Mouse (Mus musculus) bone marrow macrophage, adult 2 months (primary cell): Measurements from ENCODE around the gene Slc6a4. TPM values are rescaled to one million over a fixed set of nuclear protein-coding genes. Genes with fewer than 3 reads are reported as not detected.
A peak's percentile ranks its signal among the peaks of the same experiment; 100 is the strongest.

Source experiments
- H3K27ac ChIP-seq: 2 replicates; pipeline ENCODE4 v1.5.1; 2012; ENCODE audit warnings: low read depth, low read length; ENCODE audit not compliant: insufficient read depth
- H3K4me1 ChIP-seq: 2 replicates; pipeline ENCODE4 v1.6.1; 2012; ENCODE audit warnings: low read length; ENCODE audit not compliant: control insufficient read depth, insufficient read depth
- H3K4me3 ChIP-seq: 2 replicates; pipeline ENCODE4 v1.5.1; 2012; ENCODE audit warnings: mild to moderate bottlenecking, low read length, moderate library complexity; ENCODE audit not compliant: insufficient read depth
- CTCF ChIP-seq: IDR thresholded peaks from 2 replicates; pipeline ENCODE4 v1.5.1; 2012; ENCODE audit warnings: low read depth, mild to moderate bottlenecking, low read length, moderate library complexity
- POLR2A ChIP-seq: IDR thresholded peaks from 2 replicates; pipeline ENCODE4 v1.6.1; 2012; ENCODE audit warnings: mild to moderate bottlenecking, low read depth, low read length, borderline replicate concordance
- polyA plus RNA-seq: library from polyadenylated mRNA; stranded (reverse); fragments of >200 nt; gene quantifications from 2 replicates; pipeline ENCODE4 v1.2.4, GENCODE M21; 2012; ENCODE audit not compliant: missing spikeins, insufficient read depth, insufficient read length

Slc6a4 gene
- polyA plus RNA-seq = not detected in 2 replicates

DNA sequence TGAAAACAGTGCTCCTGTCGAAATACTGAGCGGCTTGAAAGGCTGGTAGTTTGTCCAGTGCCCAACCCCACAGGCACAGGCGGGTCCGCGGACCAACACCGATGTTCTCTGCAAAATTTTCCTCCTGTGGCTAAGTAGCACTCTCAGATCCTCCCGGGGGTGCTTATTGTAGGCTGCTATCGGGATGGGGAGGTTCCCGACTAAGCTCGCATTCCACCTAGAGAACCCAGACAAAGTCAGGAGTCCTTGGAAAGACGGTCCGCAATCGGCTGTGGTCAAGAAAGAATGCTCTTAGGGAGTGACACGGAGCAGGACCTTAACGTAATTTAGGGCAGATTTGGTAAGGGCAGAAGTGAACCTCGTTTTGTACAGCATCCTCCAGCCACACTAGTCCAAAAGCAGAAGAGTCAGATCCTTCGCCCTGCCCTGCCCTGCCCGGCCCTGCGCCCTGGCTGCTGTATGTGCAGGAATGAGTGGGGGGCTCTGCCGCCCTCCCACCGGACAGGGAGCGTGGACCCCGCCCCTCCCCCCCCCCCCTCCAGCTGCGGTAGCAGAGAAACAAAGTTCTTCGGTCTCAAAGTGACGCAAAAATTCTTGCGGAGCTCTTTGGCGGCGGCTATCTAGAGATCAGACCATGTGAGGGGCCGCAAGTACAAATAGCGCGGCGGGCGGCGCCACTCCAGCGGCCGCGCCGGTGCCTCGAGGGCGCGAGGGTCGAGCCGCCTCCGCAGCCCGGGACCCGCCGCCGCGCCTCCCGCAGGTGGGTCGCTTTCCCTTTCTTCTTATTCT is at the start of gene Slc6a4:
TSS of gene Slc6a4 (plus strand) at position 688 of the 789 bp plus-strand sequence.
- Histone ChIP-seq H3K4me3 (peak within 1 kb of the TSS; percentile 57), H3K4me1 (peaks cover 33% of the 10 kb centered on the region), H3K27ac (no peak within 1 kb of the TSS)
- TF ChIP-seq POLR2A (no peak), CTCF (no peak)

DNA sequence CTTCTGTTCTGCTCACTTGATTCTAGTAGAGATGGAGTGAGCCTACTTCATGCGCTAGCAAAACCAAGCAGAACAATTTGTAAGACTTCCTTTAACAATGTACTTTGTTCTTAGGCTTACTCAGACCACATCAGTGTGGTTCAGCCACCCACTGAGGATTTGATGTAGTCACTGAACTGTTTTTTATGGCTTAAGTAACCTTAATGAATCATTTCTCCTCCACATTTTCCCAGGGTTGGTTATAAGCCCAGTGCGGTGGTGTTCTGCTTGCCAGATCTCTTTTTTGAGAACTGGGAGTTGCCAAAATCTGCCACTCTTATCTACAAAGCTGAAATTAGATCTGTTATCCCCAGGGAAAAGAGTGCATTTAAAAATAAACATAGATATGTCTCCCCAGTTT is 44.9 kb upstream of the Slc6a4 start:
- TF ChIP-seq POLR2A (no peak), CTCF (no peak)
- no peaks in the 10 kb centered on the region for H3K4me1 ChIP-seq
- no peak overlapping the region for H3K27ac ChIP-seq
- H3K4me3 ChIP-seq = no peak overlapping the region

DNA sequence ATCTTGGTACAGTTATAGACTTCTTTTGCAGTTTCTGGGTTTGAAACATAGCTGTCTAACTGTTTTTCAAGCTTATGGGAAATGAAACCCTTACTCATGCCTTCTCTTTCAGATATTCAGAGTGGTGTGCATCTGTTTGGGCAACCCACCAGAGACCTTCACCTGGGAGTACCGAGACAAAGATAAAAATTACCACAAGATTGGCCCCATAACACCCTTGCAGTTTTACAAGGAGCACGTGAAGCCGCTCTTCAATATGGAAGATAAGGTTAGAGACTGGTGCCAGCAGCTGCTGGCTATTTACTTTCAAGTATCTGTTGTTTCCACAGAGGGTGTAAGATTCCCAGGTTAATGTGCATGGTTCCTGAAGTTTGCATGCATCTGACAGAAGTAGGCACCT is 32.7 kb upstream of the Slc6a4 start:
- no peak for TF ChIP-seq CTCF
- Histone ChIP-seq H3K4me3 (no peak overlapping the region), H3K4me1 (no peaks in the 10 kb centered on the region), H3K27ac (no peak overlapping the region)

DNA sequence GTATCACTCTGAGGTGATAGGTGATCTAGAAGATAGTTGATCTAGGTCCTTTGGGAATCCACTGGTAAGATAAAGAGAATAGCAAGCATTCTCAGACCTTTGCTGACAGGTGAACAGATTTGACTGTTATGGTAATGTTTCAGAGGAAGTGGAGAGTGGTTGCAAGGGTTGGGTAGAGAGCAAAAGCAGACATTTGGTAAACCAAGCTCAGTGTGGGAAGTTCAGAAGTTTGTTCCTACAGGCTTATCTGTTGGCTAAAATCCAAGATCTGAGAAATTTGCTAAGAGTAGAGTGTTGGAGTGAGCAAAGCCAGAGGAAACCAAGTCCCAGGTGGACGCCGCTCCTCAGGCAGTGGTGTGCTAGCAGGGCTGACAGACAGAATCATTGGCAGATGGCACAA is 28.1 kb upstream of the Slc6a4 start:
- Histone ChIP-seq H3K4me1 (no peaks in the 10 kb centered on the region), H3K4me3 (no peak overlapping the region), H3K27ac (no peak overlapping the region)
- TF ChIP-seq CTCF (no peak), POLR2A (no peak)

DNA sequence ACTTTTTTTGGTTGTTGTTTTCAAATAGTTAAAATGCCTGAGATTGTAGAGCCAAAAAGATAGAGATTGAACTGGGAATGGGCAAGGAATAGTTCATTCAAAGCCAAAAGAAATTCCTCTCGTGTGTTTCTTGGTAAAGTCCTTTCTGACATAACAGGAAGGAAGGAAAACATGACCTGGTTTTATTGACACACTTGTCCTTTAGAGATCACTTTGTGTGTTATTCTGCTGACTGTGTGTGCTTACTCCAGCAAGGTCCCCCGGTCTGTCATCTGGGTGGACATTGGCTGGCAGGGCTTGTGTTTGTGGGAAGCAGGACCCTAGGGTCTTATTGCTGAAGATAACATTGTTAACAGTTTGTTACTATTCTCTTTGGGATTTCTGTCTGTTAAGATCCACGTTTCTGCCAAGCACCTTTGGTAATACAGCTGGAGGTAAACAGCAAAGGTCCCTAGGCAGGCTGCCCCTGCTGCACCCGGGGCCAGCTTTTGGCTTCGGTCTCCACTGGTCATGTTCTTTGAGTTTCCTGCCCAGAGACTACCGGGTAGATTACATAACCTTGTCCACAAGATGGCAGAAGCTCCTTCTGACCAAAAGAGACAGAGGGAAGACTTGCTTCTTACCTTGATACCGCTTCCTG is 23.6 kb upstream of the Slc6a4 start:
- TF ChIP-seq CTCF (no peak), POLR2A (no peak)
- Histone ChIP-seq H3K27ac (no peak overlapping the region), H3K4me1 (no peaks in the 10 kb centered on the region), H3K4me3 (no peak overlapping the region)

DNA sequence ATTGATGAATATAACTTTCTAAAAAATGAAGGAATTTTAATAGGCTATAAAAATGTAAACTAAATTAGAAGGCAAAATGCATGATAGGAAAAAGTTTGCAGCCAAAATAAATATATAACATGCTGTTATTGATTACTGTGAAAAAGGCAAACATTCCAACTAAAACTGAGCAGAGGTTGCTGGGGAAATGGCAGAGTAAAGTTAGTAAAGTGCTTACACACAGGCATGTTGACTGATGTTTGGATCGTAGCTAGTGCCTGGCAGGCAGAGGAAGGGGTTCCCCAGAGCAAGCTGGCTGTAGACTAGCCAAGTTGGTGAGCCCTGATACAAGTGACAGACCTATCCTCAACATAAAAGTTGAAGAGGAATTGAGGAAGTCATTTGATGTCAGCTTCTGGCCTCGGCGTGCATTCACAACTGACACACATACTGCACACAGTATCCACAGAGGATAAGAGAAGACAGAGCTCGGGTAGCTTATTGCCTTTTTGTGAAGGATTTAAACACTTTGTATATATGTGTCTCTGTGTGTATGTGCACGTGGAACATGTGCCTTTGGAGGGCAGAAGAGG is 16.7 kb upstream of the Slc6a4 start:
- Histone ChIP-seq H3K4me1 (no peaks in the 10 kb centered on the region), H3K4me3 (no peak overlapping the region), H3K27ac (no peak overlapping the region)
- no peak for TF ChIP-seq CTCF
- no peak for TF ChIP-seq POLR2A

DNA sequence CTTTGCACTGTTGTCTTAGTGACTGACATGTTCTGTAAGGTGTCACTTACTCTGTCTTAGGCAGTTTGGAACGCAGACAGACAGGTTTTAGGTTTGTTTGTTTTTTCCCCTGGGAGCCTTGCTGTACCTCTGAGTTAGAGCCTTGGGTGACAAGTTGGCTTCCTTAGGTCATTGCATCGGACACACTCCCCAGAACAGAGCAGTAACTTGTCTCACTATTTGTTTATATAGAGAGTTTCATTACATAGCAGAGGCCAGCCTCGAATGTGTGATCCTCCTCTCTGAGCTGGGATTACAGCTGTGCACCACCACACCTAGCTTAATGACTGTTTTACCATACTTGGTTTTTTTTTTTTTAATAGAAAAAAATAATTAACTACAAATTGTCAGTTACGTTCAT is 16.0 kb upstream of the Slc6a4 start:
- H3K27ac ChIP-seq = no peak overlapping the region
- no peak overlapping the region for H3K4me3 ChIP-seq
- H3K4me1 ChIP-seq = no peaks in the 10 kb centered on the region
- TF ChIP-seq POLR2A (no peak), CTCF (no peak)

DNA sequence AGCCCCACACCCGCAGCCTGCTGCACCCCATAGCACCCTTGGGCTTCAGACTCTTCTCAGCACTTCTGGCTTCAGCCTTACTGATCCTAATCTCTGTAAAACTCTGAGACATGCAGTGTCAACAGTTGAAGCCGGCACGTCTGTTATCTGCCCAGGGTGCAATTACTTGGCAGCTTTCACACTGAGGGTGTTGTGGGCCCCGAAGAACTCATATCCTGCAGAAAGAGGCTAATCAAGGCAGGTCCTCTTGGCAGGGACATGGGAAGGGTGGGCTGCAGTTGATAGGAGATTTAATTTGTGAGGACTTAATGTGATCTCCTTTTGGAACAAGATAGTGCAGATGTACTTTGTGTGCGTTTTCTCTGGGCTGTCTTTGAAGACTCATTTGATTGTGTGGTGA is 14.8 kb upstream of the Slc6a4 start:
- Histone ChIP-seq H3K27ac (no peak overlapping the region), H3K4me1 (no peaks in the 10 kb centered on the region), H3K4me3 (no peak overlapping the region)
- TF ChIP-seq CTCF (no peak), POLR2A (no peak)

DNA sequence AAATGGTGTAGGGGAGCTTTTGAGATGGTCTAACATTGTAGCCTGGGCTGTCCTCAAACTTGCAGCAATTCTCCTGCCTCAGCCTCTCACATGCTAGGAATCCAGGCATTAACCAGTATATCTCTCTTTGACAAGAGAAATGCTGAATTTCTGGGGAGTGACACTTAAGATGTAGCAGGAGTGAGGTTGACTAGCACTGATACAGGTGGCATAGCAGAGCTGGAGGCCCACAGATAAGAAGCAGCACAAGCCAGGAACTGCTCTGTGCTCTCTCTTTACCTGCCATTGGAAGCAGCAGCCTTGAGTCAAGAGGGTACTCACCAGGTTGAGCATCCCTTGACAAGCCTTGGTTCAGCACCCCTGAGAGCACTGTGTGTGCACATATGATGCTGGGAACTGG is 14.2 kb upstream of the Slc6a4 start:
- TF ChIP-seq POLR2A (no peak), CTCF (no peak)
- Histone ChIP-seq H3K4me3 (no peak overlapping the region), H3K27ac (no peak overlapping the region), H3K4me1 (no peaks in the 10 kb centered on the region)

DNA sequence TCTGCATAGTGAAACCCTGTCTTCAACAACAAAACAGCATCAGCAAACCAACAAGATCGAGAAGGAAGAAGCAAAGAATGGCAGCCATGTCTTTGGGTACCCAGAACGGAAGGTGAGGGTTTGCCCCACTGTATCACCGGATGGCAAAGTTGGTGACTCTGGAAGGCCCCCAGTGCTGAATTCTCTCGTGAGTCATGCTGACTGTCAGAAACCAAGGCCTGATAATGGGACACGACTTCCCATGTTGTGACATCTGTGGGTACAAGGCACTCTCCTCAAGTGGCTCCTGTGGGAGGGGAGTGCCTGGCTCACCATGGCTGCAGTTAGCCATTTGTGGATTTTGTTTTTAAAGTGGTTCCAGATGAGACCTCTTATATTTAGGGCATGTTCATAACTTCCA is 7.6 kb upstream of the Slc6a4 start:
- Histone ChIP-seq H3K4me3 (no peak overlapping the region), H3K27ac (no peak overlapping the region), H3K4me1 (peaks cover 35% of the 10 kb centered on the region)
- TF ChIP-seq CTCF = no peak
- no peak for TF ChIP-seq POLR2A

DNA sequence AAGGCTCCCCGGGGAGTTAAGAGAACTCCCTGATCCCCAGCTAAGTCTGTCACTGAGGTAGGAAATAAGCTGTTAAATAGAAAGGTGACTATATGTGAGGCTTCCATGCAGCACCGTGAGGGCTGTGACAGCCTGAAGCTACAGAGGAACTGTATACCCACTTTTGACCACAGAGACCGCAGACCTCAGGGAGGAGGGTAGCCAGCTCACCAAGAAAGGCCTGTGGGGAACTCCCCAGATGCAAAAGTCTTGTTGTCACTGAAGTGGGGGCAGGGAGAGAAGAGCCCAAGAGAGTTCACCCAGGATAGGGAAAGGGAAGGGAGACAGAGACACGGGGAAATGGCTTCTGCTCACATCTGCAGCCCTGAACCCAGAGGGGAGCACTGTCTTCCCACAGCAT is 5.5 kb upstream of the Slc6a4 start:
- Histone ChIP-seq H3K27ac (no peak overlapping the region), H3K4me1 (peaks cover 47% of the 10 kb centered on the region), H3K4me3 (no peak overlapping the region)
- TF ChIP-seq CTCF (no peak), POLR2A (no peak)
